Mouse (Mus musculus) neural tube, embryonic 15.5 days (tissue): ENCODE results near the gene Gpx4. TPM values are rescaled to one million over a fixed set of nuclear protein-coding genes. Genes with fewer than 3 reads are reported as not detected.
"Not testable (repeated sequence)": the region's sequence is repeated elsewhere in the genome, so short reads cannot be mapped to it uniquely, and the experiment has no call there.

Source experiments
- ATAC-seq: fragments of 200-750 bp; cut with Nextera tagmentation; 2 replicates; pipeline ENCODE4 v1.8.0; 2017; ENCODE audit warnings: mild to moderate bottlenecking, moderate TSS enrichment, moderate library complexity; ENCODE audit not compliant: low FRiP score
- H3K27ac ChIP-seq: fragments of 300-500 bp; sonication (generic); replicated peaks from 2 replicates; pipeline ENCODE4 v1.5.1; 2015; ENCODE audit warnings: mild to moderate bottlenecking, inconsistent platforms
- H3K27me3 ChIP-seq: fragments of 300-500 bp; sonication (generic); replicated peaks from 2 replicates; pipeline ENCODE4 v1.6.1; 2015; ENCODE audit warnings: inconsistent platforms
- H3K36me3 ChIP-seq: fragments of 300-500 bp; sonication (generic); 2 replicates; pipeline ENCODE4 v1.6.1; 2015; ENCODE audit warnings: inconsistent platforms
- H3K4me1 ChIP-seq: fragments of 300-500 bp; sonication (generic); 2 replicates; pipeline ENCODE4 v1.6.1; 2015; ENCODE audit warnings: inconsistent platforms
- H3K4me2 ChIP-seq: fragments of 300-500 bp; sonication (generic); 2 replicates; pipeline ENCODE4 v1.6.1; 2015; ENCODE audit warnings: inconsistent platforms, mild to moderate bottlenecking, moderate library complexity
- H3K4me3 ChIP-seq: fragments of 300-500 bp; sonication (generic); replicated peaks from 2 replicates; pipeline ENCODE4 v1.5.1; 2015; ENCODE audit warnings: mild to moderate bottlenecking, inconsistent platforms
- H3K9ac ChIP-seq: fragments of 300-500 bp; sonication (generic); replicated peaks from 2 replicates; pipeline ENCODE4 v1.6.1; 2015; ENCODE audit warnings: mild to moderate bottlenecking, inconsistent platforms
- H3K9me3 ChIP-seq: fragments of 300-500 bp; sonication (generic); replicated peaks from 2 replicates; pipeline ENCODE4 v1.6.1; 2016; ENCODE audit warnings: inconsistent platforms
- WGBS: fragments of 180-500 bp; shearing (Covaris S2); methylation state at CpG from one replicate; pipeline ENCODE4 v1.1.7; 2015; ENCODE audit warnings: mixed read lengths; 5-methylcytosine and 5-hydroxymethylcytosine counted together
- polyA plus RNA-seq: library from polyadenylated mRNA; unstranded; fragments of >200 nt; fragmentation: Nextera tagmentation; extraction: Ambion mirVana; gene quantifications from 2 replicates; pipeline ENCODE4 v1.2.1, GENCODE M21; 2015

Gene Gpx4
- polyA plus RNA-seq, 1 experiment from 2014 or later = 600 TPM

GRCm38 (mm10) chr10:80051618-80052373 lies 4.8 kb downstream of the Gpx4 start:
- Histone ChIP-seq H3K9me3 (no peaks in the 10 kb centered on the region), H3K4me3 (no peak overlapping the region), H3K4me1 (peaks cover 31% of the 10 kb centered on the region), H3K36me3 (peaks cover 11% of the 10 kb centered on the region), H3K4me2 (no peak overlapping the region), H3K9ac (0 out of 2 replicates have a peak overlapping the region, but pooled peaks have one; percentile 7), H3K27ac (0 out of 2 replicates have a peak overlapping the region, but pooled peaks have one; percentile 75), H3K27me3 (no peaks in the 10 kb centered on the region)
- ATAC-seq = no peak
- 38% methylated on average over 14 of the region's 14 CpGs for WGBS

GRCm38 (mm10) chr10:80052374-80052764 lies 5.4 kb downstream of the Gpx4 start:
- Histone ChIP-seq H3K4me3 (no peak overlapping the region), H3K9ac (0 out of 2 replicates have a peak overlapping the region, but pooled peaks have one; percentile 7), H3K36me3 (peaks cover 17% of the 10 kb centered on the region), H3K27me3 (no peaks in the 10 kb centered on the region), H3K9me3 (no peaks in the 10 kb centered on the region), H3K4me1 (peaks cover 31% of the 10 kb centered on the region), H3K4me2 (no peak overlapping the region), H3K27ac (peak overlapping the region; percentile 75)
- ATAC-seq = no peak
- WGBS = 84% methylated on average over 5 of the region's 5 CpGs

- H3K9ac ChIP-seq = peak overlapping the region; percentile 96
- H3K36me3 ChIP-seq = peaks cover 23% of the 10 kb centered on the region
- H3K27ac ChIP-seq = peak overlapping the region; percentile 98
- WGBS = under 1% methylated on average over 47 of the region's 47 CpGs
- H3K4me1 ChIP-seq = peaks cover 30% of the 10 kb centered on the region
- H3K4me3 ChIP-seq = peak overlapping the region; percentile 84
- H3K9me3 ChIP-seq = no peaks in the 10 kb centered on the region
- H3K4me2 ChIP-seq = peak overlapping the region; percentile 76
- peak; percentile 98 for ATAC-seq
- H3K27me3 ChIP-seq = no peaks in the 10 kb centered on the region
Observed at GRCm38 (mm10) chr10:80053259-80053780, 6.4 kb downstream of the Gpx4 start.

GRCm38 (mm10) chr10:80053831-80054815 lies 7.2 kb downstream of the Gpx4 start:
- Histone ChIP-seq H3K4me3 (peak overlapping the region; percentile 84), H3K9ac (peak overlapping the region; percentile 96), H3K9me3 (no peaks in the 10 kb centered on the region), H3K4me1 (peaks cover 30% of the 10 kb centered on the region), H3K27ac (peak overlapping the region; percentile 98), H3K27me3 (no peaks in the 10 kb centered on the region), H3K4me2 (peak overlapping the region; percentile 76), H3K36me3 (peaks cover 31% of the 10 kb centered on the region)
- WGBS = 1% methylated on average over 77 of the region's 77 CpGs
- peak; percentile 51 for ATAC-seq

- peak overlapping the region; percentile 76 for H3K4me2 ChIP-seq
- WGBS = 25% methylated on average over 3 of the region's 3 CpGs
- peaks cover 30% of the 10 kb centered on the region for H3K4me1 ChIP-seq
- not testable (repeated sequence) for ATAC-seq, H3K9me3 ChIP-seq, H3K27me3 ChIP-seq
- H3K4me3 ChIP-seq = peak overlapping the region; percentile 84
- H3K36me3 ChIP-seq = peaks cover 39% of the 10 kb centered on the region
- H3K27ac ChIP-seq = peak overlapping the region; percentile 98; the same call in 1 of the 2 replicates
- H3K9ac ChIP-seq = peak overlapping the region; percentile 96
Observed at GRCm38 (mm10) chr10:80054911-80055310, 7.9 kb downstream of the Gpx4 start.

GRCm38 (mm10) chr10:80055364-80055763 lies 8.4 kb downstream of the Gpx4 start:
- Histone ChIP-seq H3K4me1 (peaks cover 30% of the 10 kb centered on the region), H3K4me2 (peak overlapping the region; percentile 76), H3K36me3 (peaks cover 43% of the 10 kb centered on the region), H3K9me3 (no peaks in the 10 kb centered on the region), H3K9ac (peak overlapping the region; percentile 41), H3K4me3 (peak overlapping the region; percentile 84), H3K27me3 (no peaks in the 10 kb centered on the region), H3K27ac (no peak overlapping the region)
- ATAC-seq = no peak
- WGBS = 81% methylated on average over 5 of the region's 5 CpGs

- no peak overlapping the region for H3K9ac ChIP-seq
- peak overlapping the region; percentile 76 for H3K4me2 ChIP-seq
Observed at GRCm38 (mm10) chr10:80055891-80056290, 8.9 kb downstream of the Gpx4 start.

GRCm38 (mm10) chr10:80056506-80056905 lies 9.5 kb downstream of the Gpx4 start:
- Histone ChIP-seq H3K9ac (0 out of 2 replicates have a peak overlapping the region, but pooled peaks have one; percentile 7), H3K9me3 (no peaks in the 10 kb centered on the region), H3K36me3 (peaks cover 52% of the 10 kb centered on the region), H3K27ac (no peak overlapping the region), H3K27me3 (no peaks in the 10 kb centered on the region), H3K4me2 (no peak overlapping the region), H3K4me1 (peaks cover 30% of the 10 kb centered on the region), H3K4me3 (no peak overlapping the region)
- WGBS = 87% methylated on average over 4 of the region's 4 CpGs
- ATAC-seq = no peak

More at GRCm38 (mm10) chr10:80055891-80056290, 8.9 kb downstream of the Gpx4 start:
- peaks cover 30% of the 10 kb centered on the region for H3K4me1 ChIP-seq
- H3K36me3 ChIP-seq = peaks cover 48% of the 10 kb centered on the region
- no peak overlapping the region for H3K4me3 ChIP-seq
- H3K27ac ChIP-seq = no peak overlapping the region
- H3K9me3 ChIP-seq = no peaks in the 10 kb centered on the region
- WGBS = 91% methylated on average over 9 of the region's 10 CpGs
- ATAC-seq = no peak
- H3K27me3 ChIP-seq = no peaks in the 10 kb centered on the region

GRCm38 (mm10) chr10:80056976-80057682 lies 10.2 kb downstream of the Gpx4 start:
- H3K9ac ChIP-seq = no peak overlapping the region
- 92% methylated on average over 27 of the region's 27 CpGs for WGBS
- peaks cover 30% of the 10 kb centered on the region for H3K4me1 ChIP-seq
- H3K9me3 ChIP-seq = no peaks in the 10 kb centered on the region
- H3K36me3 ChIP-seq = peaks cover 56% of the 10 kb centered on the region
- no peak for ATAC-seq
- H3K27me3 ChIP-seq = no peaks in the 10 kb centered on the region
- no peak overlapping the region for H3K27ac ChIP-seq
- H3K4me3 ChIP-seq = no peak overlapping the region
- no peak overlapping the region for H3K4me2 ChIP-seq

GRCm38 (mm10) chr10:80057683-80058326 lies 10.8 kb downstream of the Gpx4 start:
- Histone ChIP-seq H3K27me3 (no peaks in the 10 kb centered on the region), H3K27ac (no peak overlapping the region), H3K4me2 (no peak overlapping the region), H3K4me1 (peaks cover 27% of the 10 kb centered on the region), H3K4me3 (no peak overlapping the region), H3K9me3 (no peaks in the 10 kb centered on the region), H3K9ac (no peak overlapping the region), H3K36me3 (peaks cover 62% of the 10 kb centered on the region)
- no peak for ATAC-seq
- WGBS = 78% methylated on average over 30 of the region's 30 CpGs
